Mouse (Mus musculus) bone marrow, adult 2 months (tissue): ENCODE measurements around the gene Gpatch3.

Experiments used
- CTCF ChIP-seq: fragments of 200-500 bp; IDR thresholded peaks from 2 replicates; pipeline ENCODE4 v1.5.1; 2011; ENCODE audit warnings: low read length, control low read depth; ENCODE audit not compliant: control insufficient read depth, insufficient read depth
- POLR2A ChIP-seq: fragments of 200-500 bp; IDR thresholded peaks from 2 replicates; pipeline ENCODE4 v1.6.1; 2011; ENCODE audit warnings: low read depth, mild to moderate bottlenecking, control low read depth, low read length, borderline replicate concordance; ENCODE audit not compliant: control insufficient read depth

GRCm38 (mm10) chr4:133600306-133600705 is 25.8 kb downstream of the Gpatch3 start:
- no peak for TF ChIP-seq CTCF
- no peak for TF ChIP-seq POLR2A
